Mouse (Mus musculus): ENCODE measurements around the gene Gpr1. TPM values are rescaled to one million over a fixed set of nuclear protein-coding genes. Genes with fewer than 3 reads are reported as not detected.
A peak's percentile ranks its signal among the peaks of the same experiment; 100 is the strongest.

Gpr1 gene
- 0.11 and 0.14 TPM in 2 replicates for polyA plus RNA-seq (2015; fragmentation: Nextera tagmentation; extraction: Ambion mirVana)

DNA sequence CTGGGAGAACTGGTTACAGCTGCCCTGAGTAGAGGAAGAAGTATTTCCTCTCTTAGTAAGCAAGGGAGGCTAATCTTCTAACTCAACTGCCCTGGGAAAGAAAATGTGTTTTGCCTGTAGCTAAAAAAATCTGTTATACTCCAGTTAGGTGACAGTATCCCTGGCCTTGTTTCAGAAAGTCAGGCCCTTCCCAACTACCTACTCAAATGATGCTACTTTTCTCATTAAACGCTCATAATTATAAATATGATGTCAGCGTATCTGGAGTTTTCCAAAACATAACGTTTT is at the start of gene Gpr1:
Gene Gpr1 (minus strand): TSS at position 273 of the 288 bp plus-strand sequence.
- Histone ChIP-seq H3K4me1 (replicated peaks) (0 out of 2 replicates have a peak, but pooled peaks cover 2% of the 10 kb centered on the region), H3K4me3 (0 out of 2 replicates have a peak within 1 kb of the TSS, but pooled peaks have one; percentile 3), H3K27me3 (no peaks in the 10 kb centered on the region), H3K9me3 (replicated peaks) (no peaks in the 10 kb centered on the region), H3K36me3 (no peaks in the 10 kb centered on the region), H3K27ac (no peak within 1 kb of the TSS), H3K9ac (no peak within 1 kb of the TSS), H3K4me2 (peak within 1 kb of the TSS; percentile 41)
- no peak for ATAC-seq (replicated peaks; ENCODE audit: insufficient number of reproducible peaks, insufficient read depth, low FRiP score, low read depth)
- 42% methylated on average over 3 of the region's 3 CpGs for WGBS

DNA sequence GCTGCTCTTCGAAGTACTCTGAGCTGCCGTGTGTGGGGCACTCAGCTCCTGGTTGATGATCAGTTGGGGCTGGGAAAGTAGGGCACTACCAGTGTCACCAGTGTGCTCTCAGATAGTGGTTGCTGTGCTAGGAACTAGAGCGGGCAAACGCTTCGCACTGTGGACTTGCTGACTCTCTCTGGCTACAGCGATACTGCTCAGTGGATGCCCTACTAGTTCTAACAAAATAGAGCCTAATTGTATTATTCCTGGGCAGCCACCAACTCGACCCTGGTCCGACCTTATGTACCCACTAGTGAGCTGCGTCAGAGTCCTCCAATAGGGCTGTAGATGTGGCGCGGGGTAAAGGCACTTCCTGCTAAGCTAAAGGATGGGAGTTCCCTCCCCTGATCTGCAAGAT is 49.3 kb upstream of the Gpr1 start:
- H3K9me3 ChIP-seq (replicated peaks), result no peaks in the 10 kb centered on the region
- no peaks in the 10 kb centered on the region for H3K4me1 ChIP-seq (replicated peaks)
- no peaks in the 10 kb centered on the region for H3K36me3 ChIP-seq
- H3K27ac ChIP-seq, result no peak overlapping the region
- no peak overlapping the region for H3K4me2 ChIP-seq
- H3K9ac ChIP-seq, result no peak overlapping the region
- no peak overlapping the region for H3K4me3 ChIP-seq
- no peak for ATAC-seq (replicated peaks; ENCODE audit: insufficient number of reproducible peaks, insufficient read depth, low FRiP score, low read depth)
- 39% methylated on average over 11 of the region's 11 CpGs for WGBS
- peaks cover 92% of the 10 kb centered on the region for H3K27me3 ChIP-seq

- H3K4me3 ChIP-seq, result no peak overlapping the region
- H3K4me2 ChIP-seq, result no peak overlapping the region
- H3K4me1 ChIP-seq (replicated peaks), result no peaks in the 10 kb centered on the region
- ATAC-seq (replicated peaks; ENCODE audit: insufficient number of reproducible peaks, insufficient read depth, low FRiP score, low read depth), result no peak
- H3K9ac ChIP-seq, result no peak overlapping the region
- no peaks in the 10 kb centered on the region for H3K9me3 ChIP-seq (replicated peaks)
- WGBS, result 46% methylated on average over 17 of the region's 17 CpGs
- H3K36me3 ChIP-seq, result no peaks in the 10 kb centered on the region
- H3K27ac ChIP-seq, result no peak overlapping the region
- H3K27me3 ChIP-seq, result peaks cover 93% of the 10 kb centered on the region
These were observed 46.8 kb upstream of the Gpr1 start for GRCm38 (mm10) chr1:63261041-63261590.

GRCm38 (mm10) chr1:63260742-63261033 is 46.3 kb upstream of the Gpr1 start:
- no peaks in the 10 kb centered on the region for H3K4me1 ChIP-seq (replicated peaks)
- H3K27me3 ChIP-seq, result peaks cover 94% of the 10 kb centered on the region
- no peaks in the 10 kb centered on the region for H3K9me3 ChIP-seq (replicated peaks)
- no peak overlapping the region for H3K27ac ChIP-seq
- no peak overlapping the region for H3K4me2 ChIP-seq
- H3K4me3 ChIP-seq, result no peak overlapping the region
- ATAC-seq (replicated peaks; ENCODE audit: insufficient number of reproducible peaks, insufficient read depth, low FRiP score, low read depth), result no peak
- no peak overlapping the region for H3K9ac ChIP-seq
- no peaks in the 10 kb centered on the region for H3K36me3 ChIP-seq
- WGBS, result 46% methylated on average over 5 of the region's 5 CpGs

GRCm38 (mm10) chr1:63259916-63260741 is 45.8 kb upstream of the Gpr1 start:
- Histone ChIP-seq H3K27ac (no peak overlapping the region), H3K9ac (no peak overlapping the region), H3K4me3 (no peak overlapping the region), H3K27me3 (peaks cover 94% of the 10 kb centered on the region), H3K36me3 (no peaks in the 10 kb centered on the region), H3K4me1 (replicated peaks) (no peaks in the 10 kb centered on the region), H3K4me2 (no peak overlapping the region), H3K9me3 (replicated peaks) (no peaks in the 10 kb centered on the region)
- 42% methylated on average over 17 of the region's 17 CpGs for WGBS
- ATAC-seq (replicated peaks; ENCODE audit: insufficient number of reproducible peaks, insufficient read depth, low FRiP score, low read depth), result no peak

- no peak for ATAC-seq (replicated peaks; ENCODE audit: insufficient number of reproducible peaks, insufficient read depth, low FRiP score, low read depth)
- Histone ChIP-seq H3K9me3 (replicated peaks) (no peaks in the 10 kb centered on the region), H3K27ac (no peak overlapping the region), H3K9ac (no peak overlapping the region), H3K4me1 (replicated peaks) (no peaks in the 10 kb centered on the region), H3K4me2 (no peak overlapping the region), H3K27me3 (peaks cover 94% of the 10 kb centered on the region), H3K36me3 (no peaks in the 10 kb centered on the region), H3K4me3 (no peak overlapping the region)
- 43% methylated on average over 11 of the region's 11 CpGs for WGBS
These were observed 45.0 kb upstream of the Gpr1 start for GRCm38 (mm10) chr1:63259271-63259830.

- 51% methylated on average over 2 of the region's 2 CpGs for WGBS
- Histone ChIP-seq H3K9ac (no peak overlapping the region), H3K4me1 (replicated peaks) (no peaks in the 10 kb centered on the region), H3K27ac (no peak overlapping the region), H3K36me3 (no peaks in the 10 kb centered on the region), H3K9me3 (replicated peaks) (no peaks in the 10 kb centered on the region), H3K4me2 (no peak overlapping the region), H3K27me3 (peaks cover 92% of the 10 kb centered on the region), H3K4me3 (no peak overlapping the region)
- ATAC-seq (replicated peaks; ENCODE audit: insufficient number of reproducible peaks, insufficient read depth, low FRiP score, low read depth), result no peak
These were observed 44.2 kb upstream of the Gpr1 start for GRCm38 (mm10) chr1:63258501-63258900.

DNA sequence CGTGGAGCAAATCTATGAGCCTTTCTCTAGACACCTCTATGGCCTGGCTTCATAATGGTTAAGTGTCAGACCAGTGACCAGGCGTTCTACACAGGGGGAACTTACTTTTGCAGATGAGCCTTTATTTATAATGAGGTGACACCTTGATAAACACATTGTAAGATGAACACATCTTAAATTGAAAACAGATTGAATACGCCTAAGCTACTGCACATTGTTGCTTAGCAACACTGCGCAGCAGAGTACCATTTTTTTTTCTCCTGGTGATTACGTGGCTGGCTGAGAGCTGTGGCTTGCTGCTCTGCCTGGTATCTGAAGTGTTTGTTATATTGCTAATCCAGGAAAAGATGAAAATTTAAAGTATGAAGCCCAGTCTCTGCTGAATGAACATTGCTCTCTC is 41.7 kb upstream of the Gpr1 start:
- ATAC-seq (replicated peaks; ENCODE audit: insufficient number of reproducible peaks, insufficient read depth, low FRiP score, low read depth), result no peak
- Histone ChIP-seq H3K9ac (no peak overlapping the region), H3K4me3 (no peak overlapping the region), H3K9me3 (replicated peaks) (no peaks in the 10 kb centered on the region), H3K4me2 (no peak overlapping the region), H3K4me1 (replicated peaks) (no peaks in the 10 kb centered on the region), H3K27me3 (peaks cover 96% of the 10 kb centered on the region), H3K27ac (no peak overlapping the region), H3K36me3 (no peaks in the 10 kb centered on the region)
- WGBS, result 26% methylated on average over 5 of the region's 5 CpGs

DNA sequence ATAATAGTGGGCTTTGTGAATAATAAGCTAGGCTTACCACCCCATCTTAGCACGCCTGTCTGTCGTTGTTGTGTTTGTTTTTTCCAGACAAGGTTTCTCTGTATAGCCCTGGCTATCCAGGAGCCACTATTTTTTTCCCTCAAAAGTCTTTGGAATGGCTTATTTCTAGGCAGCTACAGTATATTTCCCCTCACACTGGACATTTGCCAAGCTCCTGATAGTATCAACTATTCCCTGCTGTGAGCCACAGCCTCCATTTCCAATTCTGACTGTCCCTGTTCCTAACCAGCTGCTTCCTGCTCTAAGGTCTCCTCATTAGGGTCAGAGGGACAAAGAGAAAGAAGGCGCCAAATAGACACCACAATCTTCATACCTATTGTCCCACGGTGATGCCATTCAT is 40.8 kb upstream of the Gpr1 start:
- Histone ChIP-seq H3K4me1 (replicated peaks) (no peaks in the 10 kb centered on the region), H3K4me3 (no peak overlapping the region), H3K4me2 (no peak overlapping the region), H3K36me3 (no peaks in the 10 kb centered on the region), H3K9me3 (replicated peaks) (no peaks in the 10 kb centered on the region), H3K9ac (no peak overlapping the region), H3K27me3 (peaks cover 96% of the 10 kb centered on the region), H3K27ac (no peak overlapping the region)
- no peak for ATAC-seq (replicated peaks; ENCODE audit: insufficient number of reproducible peaks, insufficient read depth, low FRiP score, low read depth)
- 25% methylated on average over 4 of the region's 4 CpGs for WGBS

DNA sequence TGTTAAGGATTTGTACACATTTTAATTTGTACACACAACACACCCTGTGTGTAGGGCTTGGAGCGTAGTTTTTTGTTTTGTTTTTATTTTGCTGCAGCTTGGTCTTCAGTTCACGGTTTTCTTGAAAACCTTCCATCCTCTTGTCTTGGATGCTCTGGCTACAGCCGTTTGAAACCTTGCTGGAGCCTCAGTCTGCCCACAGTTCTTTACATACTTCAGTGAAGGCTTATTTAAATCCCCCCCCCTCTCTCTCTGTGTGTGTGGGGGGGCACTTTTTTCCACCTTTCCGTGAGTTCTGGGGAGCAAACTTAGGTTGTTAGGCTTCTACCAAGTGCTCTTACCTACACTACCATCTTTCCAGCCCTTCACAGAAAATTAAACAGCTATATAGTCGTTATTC is 38.9 kb upstream of the Gpr1 start:
- no peaks in the 10 kb centered on the region for H3K36me3 ChIP-seq
- H3K9ac ChIP-seq, result no peak overlapping the region
- ATAC-seq (replicated peaks; ENCODE audit: insufficient number of reproducible peaks, insufficient read depth, low FRiP score, low read depth), result no peak
- H3K4me3 ChIP-seq, result no peak overlapping the region
- peaks cover 96% of the 10 kb centered on the region for H3K27me3 ChIP-seq
- 37% methylated on average over 5 of the region's 5 CpGs for WGBS
- no peak overlapping the region for H3K27ac ChIP-seq
- no peaks in the 10 kb centered on the region for H3K9me3 ChIP-seq (replicated peaks)
- H3K4me1 ChIP-seq (replicated peaks), result peaks cover 3% of the 10 kb centered on the region
- no peak overlapping the region for H3K4me2 ChIP-seq

DNA sequence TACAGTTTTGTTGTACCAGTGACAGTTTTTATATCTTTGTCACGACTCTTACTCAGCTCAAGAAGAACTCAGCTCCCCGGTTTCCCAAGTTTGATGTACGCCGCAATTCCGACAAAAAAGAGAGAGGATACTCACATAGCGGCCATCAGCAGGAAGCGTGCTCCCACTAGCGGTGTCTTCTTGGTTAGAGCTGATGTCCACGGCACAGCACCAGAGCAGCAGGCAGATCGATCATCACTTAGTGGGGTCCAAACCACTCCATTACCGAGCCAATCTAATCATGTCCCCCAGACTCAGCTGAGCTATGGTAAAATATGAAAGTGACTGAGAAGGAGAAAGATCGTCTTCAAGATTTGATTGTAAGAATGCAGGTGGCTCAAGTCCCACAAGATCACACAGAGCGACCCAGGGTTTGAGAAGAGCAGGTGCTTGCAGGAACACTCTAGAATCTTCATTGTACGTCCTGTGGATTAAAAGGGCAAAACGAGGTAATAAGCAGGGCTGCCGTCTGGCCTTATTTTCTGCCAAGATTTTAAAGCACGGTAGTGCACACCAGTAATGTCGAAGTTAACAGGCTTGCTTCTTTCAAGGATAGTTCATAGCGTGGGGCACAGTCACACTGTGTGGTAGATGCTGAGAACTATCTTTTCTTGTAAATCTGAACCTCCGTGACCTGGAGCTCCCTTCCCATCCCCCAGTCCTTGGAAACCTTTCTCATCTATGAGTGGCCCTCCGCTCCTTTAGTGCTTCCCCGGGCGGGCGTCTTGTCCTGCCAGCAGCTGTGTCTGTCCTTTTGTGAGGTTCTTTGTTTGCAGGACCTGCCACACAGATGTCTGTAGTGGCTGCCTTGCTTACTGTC is 38.2 kb upstream of the Gpr1 start:
- Histone ChIP-seq H3K9me3 (replicated peaks) (no peaks in the 10 kb centered on the region), H3K4me1 (replicated peaks) (peaks cover 7% of the 10 kb centered on the region), H3K9ac (no peak overlapping the region), H3K36me3 (no peaks in the 10 kb centered on the region), H3K4me3 (no peak overlapping the region), H3K27me3 (peaks cover 95% of the 10 kb centered on the region), H3K4me2 (no peak overlapping the region), H3K27ac (no peak overlapping the region)
- 35% methylated on average over 24 of the region's 24 CpGs for WGBS
- ATAC-seq (replicated peaks; ENCODE audit: insufficient number of reproducible peaks, insufficient read depth, low FRiP score, low read depth), result no peak
